Mouse (Mus musculus) spleen, embryonic (tissue): ENCODE data around the gene Nr1h4.

ENCODE experiments used
- CTCF ChIA-PET: fragments of 350-600 bp; sonication (Branson Sonifier 250); formaldehyde crosslinking; loops from one replicate; lab custom pipeline; 2022; lab: Charles Lee

Gene Nr1h4

GRCm38 (mm10) chr10:89521790-89522431 is 11.5 kb downstream of the Nr1h4 start:
- CTCF ChIA-PET, result interaction anchor here (0.6 kb wide), 1 partner anchor 122 kb away, joined by 6 read pairs; no protein-coding TSS in a partner anchor

DNA sequence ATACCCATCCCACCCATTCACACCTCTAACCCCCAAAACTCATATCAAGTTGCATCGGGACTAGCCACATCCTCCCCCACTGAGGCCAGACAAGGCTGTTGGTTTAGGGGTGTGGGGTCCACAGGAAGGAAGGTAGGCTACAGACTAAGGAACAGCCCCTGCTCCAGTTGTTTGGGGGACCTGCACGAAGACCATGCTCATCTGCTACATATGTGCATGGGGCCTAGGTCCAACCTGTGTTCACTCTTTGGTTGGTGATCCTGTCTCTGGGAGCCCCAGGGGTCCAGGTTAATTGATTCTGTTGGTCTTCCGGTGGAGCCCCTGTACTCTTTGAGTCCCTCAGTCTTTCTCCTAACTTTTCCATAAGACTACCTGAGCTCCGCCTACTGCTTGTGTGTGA is 13.0 kb downstream of the Nr1h4 start:
- CTCF ChIA-PET, result no interaction called here

GRCm38 (mm10) chr10:89519226-89519625 is 14.2 kb downstream of the Nr1h4 start:
- CTCF ChIA-PET, result no interaction called here

GRCm38 (mm10) chr10:89518365-89518764 is 15.0 kb downstream of the Nr1h4 start:
- CTCF ChIA-PET, result no interaction called here

GRCm38 (mm10) chr10:89515813-89516212 is 17.6 kb downstream of the Nr1h4 start:
- CTCF ChIA-PET, result no interaction called here

- CTCF ChIA-PET, result interaction anchor here (0.6 to 0.7 kb wide), 2 partner anchors 96 to 153 kb away, joined by 4 to 7 read pairs; no protein-coding TSS in a partner anchor
Measured at GRCm38 (mm10) chr10:89512562-89512961, 20.8 kb downstream of the Nr1h4 start.

DNA sequence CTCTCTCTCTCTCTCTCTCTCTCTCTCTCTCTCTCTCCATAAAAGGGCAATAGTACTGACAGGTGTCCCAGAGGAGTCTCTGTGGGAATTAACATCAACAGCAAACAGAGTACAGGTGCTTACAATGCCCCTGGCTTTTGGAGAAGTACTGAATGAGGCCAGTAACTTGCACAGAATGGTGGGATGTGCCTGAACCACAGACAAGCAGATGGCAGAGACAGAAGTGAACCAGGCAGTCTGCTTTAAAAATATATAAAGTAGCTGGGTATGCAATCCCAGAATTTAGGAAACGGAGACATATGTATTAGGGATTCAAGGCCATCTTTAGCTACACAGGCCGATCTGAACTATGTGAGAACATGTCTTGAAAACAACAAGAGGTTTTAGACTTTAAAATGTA is 22.8 kb downstream of the Nr1h4 start:
- CTCF ChIA-PET, result no interaction called here

- CTCF ChIA-PET, result no interaction called here
Measured at GRCm38 (mm10) chr10:89508567-89508966, 24.8 kb downstream of the Nr1h4 start.

- CTCF ChIA-PET, result no interaction called here
Measured at GRCm38 (mm10) chr10:89506479-89506878, 26.9 kb downstream of the Nr1h4 start.

- CTCF ChIA-PET, result no interaction called here
Measured at GRCm38 (mm10) chr10:89505592-89505955, 27.8 kb downstream of the Nr1h4 start.

- CTCF ChIA-PET, result no interaction called here
Measured at GRCm38 (mm10) chr10:89504952-89505591, 28.3 kb downstream of the Nr1h4 start.

DNA sequence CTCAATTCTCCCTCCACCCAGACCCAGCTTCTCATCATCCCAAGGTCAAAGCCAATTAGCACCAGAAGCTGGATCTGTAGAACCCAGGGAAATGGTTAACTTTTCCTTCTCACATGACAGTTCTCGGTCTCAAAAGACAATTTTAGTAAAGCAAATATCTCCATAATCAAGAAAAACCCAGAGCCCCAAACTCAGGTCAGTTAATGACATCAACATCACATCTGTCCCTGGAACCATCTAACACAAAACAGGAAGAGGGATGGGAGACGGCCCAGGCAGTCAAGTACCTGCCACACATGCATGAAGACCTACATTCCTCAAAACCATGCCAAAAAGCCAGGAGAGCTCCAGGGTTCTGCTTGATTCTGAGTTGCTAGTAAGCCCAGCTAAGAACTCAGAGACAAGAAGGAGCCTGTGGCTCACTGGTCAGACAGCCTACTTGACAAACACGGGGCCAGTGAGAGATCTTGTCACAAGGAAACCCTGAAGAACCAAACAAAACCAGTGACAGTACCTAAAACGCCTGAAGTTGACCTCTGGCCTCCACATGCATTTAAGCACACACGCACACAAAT is 30.3 kb downstream of the Nr1h4 start:
- CTCF ChIA-PET, result no interaction called here

DNA sequence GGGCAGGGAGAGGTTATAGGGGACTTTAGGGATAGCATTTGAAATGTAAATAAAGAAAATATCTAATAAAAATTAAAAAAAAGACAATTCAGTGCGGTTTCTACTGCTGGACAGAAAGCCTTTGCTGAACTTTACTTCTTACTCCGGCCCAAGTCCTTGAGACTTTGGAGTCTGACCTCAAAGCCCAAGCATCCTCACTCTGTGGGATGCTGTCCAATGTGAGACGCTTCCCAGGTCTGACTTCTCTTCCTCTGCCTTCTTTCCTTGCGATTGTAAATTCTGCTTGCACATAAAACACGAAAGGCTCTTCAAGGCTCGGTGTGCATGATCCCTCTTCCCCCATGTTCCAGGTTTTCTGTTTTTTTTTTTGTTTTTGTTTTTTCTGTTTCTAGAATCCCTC is 31.5 kb downstream of the Nr1h4 start:
- CTCF ChIA-PET, result no interaction called here

DNA sequence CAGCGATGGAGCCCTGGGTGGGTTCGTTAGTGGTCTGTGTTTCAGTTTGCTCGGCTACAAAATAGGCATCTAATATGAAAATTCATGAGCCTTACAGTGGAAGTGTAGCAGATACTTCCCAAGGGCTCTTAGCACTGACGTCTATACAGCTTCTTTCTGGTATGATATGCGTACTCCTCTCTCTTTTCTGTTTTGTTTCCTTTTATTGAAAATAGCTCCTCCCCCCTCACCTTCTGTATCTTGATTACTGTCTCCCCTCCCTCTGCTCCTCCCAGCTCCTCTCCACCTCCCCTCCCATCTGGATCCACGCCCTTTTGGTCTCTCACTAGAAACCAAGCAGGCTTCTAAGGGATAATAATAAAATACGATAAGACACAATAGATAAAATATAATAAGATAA is 37.8 kb downstream of the Nr1h4 start:
- CTCF ChIA-PET, result no interaction called here

- CTCF ChIA-PET, result no interaction called here
Measured at GRCm38 (mm10) chr10:89491321-89491720, 42.1 kb downstream of the Nr1h4 start.

DNA sequence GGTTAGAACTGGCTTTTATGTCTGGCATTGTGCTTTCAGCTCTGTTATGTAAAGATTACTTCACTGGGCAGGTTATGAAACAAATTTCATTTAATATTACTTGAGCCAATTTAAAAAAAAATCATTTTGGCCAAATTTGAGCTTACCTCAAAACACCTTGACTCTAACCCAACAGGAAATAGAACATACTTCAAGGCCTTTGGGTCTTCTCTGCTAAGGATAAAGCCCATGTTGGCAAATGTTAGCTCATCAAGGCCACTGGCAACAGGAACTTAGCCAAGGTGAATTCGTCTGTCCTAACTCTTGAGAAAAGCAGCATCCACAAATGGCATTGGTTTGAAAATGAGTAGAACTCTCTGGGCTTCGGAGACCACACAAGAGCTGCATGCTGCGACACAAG is 43.1 kb downstream of the Nr1h4 start:
- CTCF ChIA-PET, result no interaction called here

- CTCF ChIA-PET, result no interaction called here
Measured at GRCm38 (mm10) chr10:89489459-89489858, 43.9 kb downstream of the Nr1h4 start.

DNA sequence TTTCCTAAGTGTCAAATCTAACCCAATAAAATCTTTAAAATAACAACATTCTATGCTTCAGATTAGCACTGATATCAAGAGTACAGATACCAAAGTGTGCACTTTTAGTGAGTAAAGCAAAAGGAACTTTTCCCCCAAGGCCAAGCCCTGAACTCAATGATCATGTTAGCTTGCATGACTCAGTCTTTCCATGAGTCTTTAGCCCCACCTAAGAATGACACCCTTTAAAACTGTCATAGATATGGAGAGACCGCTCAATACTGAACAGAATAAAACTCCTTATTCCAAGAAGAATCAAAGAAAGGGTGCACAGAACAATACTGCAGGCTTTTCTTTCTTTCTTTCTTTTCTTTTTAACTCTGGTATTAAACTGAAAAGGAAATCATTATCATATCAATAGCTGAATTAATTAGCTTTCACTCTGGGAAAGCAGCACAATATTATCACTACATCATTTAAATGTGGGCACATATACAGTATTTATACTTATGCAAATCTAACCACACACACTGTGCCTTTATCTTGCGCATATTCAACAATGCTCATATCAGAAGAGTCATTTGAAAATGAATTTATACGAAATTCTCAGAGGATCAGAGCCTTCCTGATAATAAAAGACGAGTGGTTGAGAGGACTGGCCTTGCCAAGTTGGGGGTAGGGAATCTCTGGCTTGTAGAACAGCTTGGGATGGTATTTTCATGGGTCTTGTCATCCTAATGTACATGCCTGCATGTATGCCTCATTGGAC is 46.2 kb downstream of the Nr1h4 start:
- CTCF ChIA-PET, result no interaction called here

DNA sequence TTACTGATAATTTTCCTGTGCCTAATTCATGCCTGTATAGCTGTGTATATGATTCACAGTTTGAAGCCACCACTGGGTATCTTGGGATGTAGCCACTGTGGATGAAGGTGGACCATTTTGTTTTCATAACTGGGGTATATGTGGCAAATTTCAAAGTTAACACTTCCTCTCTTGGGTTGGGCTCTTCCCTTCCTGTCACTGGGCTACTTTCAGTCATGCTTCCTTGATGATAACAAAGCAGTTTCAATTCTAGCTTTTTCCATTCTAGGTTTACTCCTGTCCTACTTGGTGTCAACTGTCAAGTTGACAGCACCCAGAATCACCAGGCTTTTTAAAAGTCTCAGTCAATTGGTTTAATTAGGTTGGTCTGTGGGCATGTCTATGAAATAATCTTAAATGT is 48.5 kb downstream of the Nr1h4 start:
- CTCF ChIA-PET, result no interaction called here

DNA sequence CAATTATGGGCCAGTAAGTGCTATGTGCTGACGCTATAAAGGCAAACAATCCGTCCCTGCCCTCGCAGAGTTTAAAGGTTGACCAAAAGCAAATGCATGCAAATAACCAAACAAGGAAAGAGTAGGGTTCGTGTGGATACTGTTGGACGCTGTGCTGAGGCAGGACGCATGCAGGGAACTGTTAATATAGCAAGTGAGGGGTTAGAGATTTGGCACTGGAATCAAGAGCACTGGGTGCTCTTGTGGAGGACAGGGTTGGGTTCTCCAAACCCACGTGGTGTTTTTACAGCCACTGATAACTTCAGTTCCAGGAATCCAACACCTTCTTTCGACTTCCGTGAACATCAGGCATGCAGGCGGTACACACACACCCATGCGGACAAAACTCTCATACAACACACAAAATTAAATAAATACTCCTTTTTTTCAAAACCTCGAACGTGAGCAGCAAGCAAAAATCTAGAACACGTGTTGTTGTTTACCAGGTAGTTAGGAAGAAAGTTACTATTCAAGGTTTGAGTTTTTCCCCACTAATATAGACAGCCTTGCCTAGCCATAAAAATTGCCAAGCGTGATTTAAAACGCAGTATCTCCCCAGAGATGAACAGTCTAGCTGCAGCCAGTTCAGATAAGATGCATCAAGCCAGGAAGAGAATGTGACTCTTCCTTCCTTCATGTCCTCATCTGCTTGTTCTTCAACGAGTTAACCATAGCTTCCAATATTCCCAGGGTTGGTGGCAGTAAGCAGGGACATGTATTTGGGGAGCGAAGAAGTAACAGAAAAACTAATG is 49.4 kb downstream of the Nr1h4 start:
- CTCF ChIA-PET, result interaction anchor here (0.7 kb wide), 1 partner anchor 23 kb away, joined by 6 read pairs; no protein-coding TSS in a partner anchor

- CTCF ChIA-PET, result interaction anchor here (0.7 kb wide), 1 partner anchor 22 kb away, joined by 6 read pairs; no protein-coding TSS in a partner anchor
Measured at GRCm38 (mm10) chr10:89483113-89483512, 50.3 kb downstream of the Nr1h4 start.
